Mouse (Mus musculus) kidney, adult 2 months (tissue): ENCODE data around the gene Itgb1. TPM values are rescaled to one million over a fixed set of nuclear protein-coding genes. Genes with fewer than 3 reads are reported as not detected.

Experiments
- DNase-seq: peaks from one replicate; pipeline ENCODE4 v3.0.0; 2021
- H3K27ac ChIP-seq: fragments of 200-500 bp; 2 replicates; pipeline ENCODE4 v1.5.1; 2012; ENCODE audit warnings: low read depth, low read length, control low read depth, inconsistent platforms; ENCODE audit not compliant: insufficient read depth
- H3K27me3 ChIP-seq: fragments of 200-500 bp; replicated peaks from 2 replicates; pipeline ENCODE4 v1.6.1; 2012; ENCODE audit warnings: mild to moderate bottlenecking, moderate library complexity, low read length, inconsistent platforms; ENCODE audit not compliant: control insufficient read depth, insufficient read depth
- H3K36me3 ChIP-seq: fragments of 200-500 bp; 2 replicates; pipeline ENCODE4 v1.6.1; 2012; ENCODE audit warnings: mild to moderate bottlenecking, moderate library complexity, low read length, inconsistent platforms; ENCODE audit not compliant: control insufficient read depth, insufficient read depth
- H3K4me1 ChIP-seq: fragments of 200-500 bp; 2 replicates; pipeline ENCODE4 v1.6.1; 2011; ENCODE audit warnings: low read length; ENCODE audit not compliant: control insufficient read depth, insufficient read depth
- H3K4me3 ChIP-seq: fragments of 200-500 bp; 2 replicates; pipeline ENCODE4 v1.5.1; 2011; ENCODE audit warnings: mild to moderate bottlenecking, low read depth, low read length, control low read depth; ENCODE audit not compliant: insufficient read depth
- CTCF ChIP-seq: fragments of 200-500 bp; conservative IDR thresholded peaks from 2 replicates; pipeline ENCODE4 v1.5.1; 2011; ENCODE audit warnings: low read depth, mild to moderate bottlenecking, control low read depth, low read length, moderate library complexity, mixed read lengths; ENCODE audit not compliant: insufficient read depth, insufficient read length
- POLR2A ChIP-seq: fragments of 200-500 bp; IDR thresholded peaks from one replicate; pipeline ENCODE4 v1.6.1; 2011; ENCODE audit warnings: low read depth, low read length, control low read depth
- WGBS: fragments of 180-500 bp; shearing (Covaris S2); methylation state at CpG from one replicate; pipeline ENCODE4 v1.1.7; 2018; 5-methylcytosine and 5-hydroxymethylcytosine counted together
- polyA plus RNA-seq: library from polyadenylated mRNA; depleted of rRNA; stranded (reverse); fragments of >200 nt; gene quantifications from 2 replicates; pipeline ENCODE4 v1.2.3, GENCODE M21; 2012

Itgb1 gene
- polyA plus RNA-seq, 1 experiment = 65.0 TPM

GRCm38 (mm10) chr8:128672441-128672840 lies 13.0 kb upstream of the Itgb1 start:
- H3K27me3 ChIP-seq = no peaks in the 10 kb centered on the region
- DNase-seq = no peak
- no peak overlapping the region for H3K27ac ChIP-seq
- H3K4me1 ChIP-seq = no peaks in the 10 kb centered on the region
- TF ChIP-seq POLR2A = no peak
- no peak for TF ChIP-seq CTCF
- WGBS = 90% methylated on average over 2 of the region's 2 CpGs
- H3K36me3 ChIP-seq = no peaks in the 10 kb centered on the region
- H3K4me3 ChIP-seq = no peak overlapping the region

- no peaks in the 10 kb centered on the region for H3K4me1 ChIP-seq
- no peak overlapping the region for H3K27ac ChIP-seq
- DNase-seq = no peak
- no peaks in the 10 kb centered on the region for H3K36me3 ChIP-seq
- 79% methylated on average over 1 of the region's 1 CpGs for WGBS
- no peaks in the 10 kb centered on the region for H3K27me3 ChIP-seq
- TF ChIP-seq POLR2A = no peak
- no peak for TF ChIP-seq CTCF
- H3K4me3 ChIP-seq = no peak overlapping the region
Measured at GRCm38 (mm10) chr8:128672950-128673349, 12.5 kb upstream of the Itgb1 start.

- 89% methylated on average over 3 of the region's 3 CpGs for WGBS
- TF ChIP-seq CTCF = no peak
- TF ChIP-seq POLR2A = no peak
- Histone ChIP-seq H3K4me1 (peaks cover 8% of the 10 kb centered on the region; the same call in 1 of the 2 replicates), H3K36me3 (no peaks in the 10 kb centered on the region), H3K27me3 (no peaks in the 10 kb centered on the region), H3K4me3 (no peak overlapping the region), H3K27ac (no peak overlapping the region)
- no peak for DNase-seq
Measured at GRCm38 (mm10) chr8:128675848-128676629, 9.4 kb upstream of the Itgb1 start.

GRCm38 (mm10) chr8:128679909-128680308 lies 5.5 kb upstream of the Itgb1 start:
- H3K36me3 ChIP-seq = no peaks in the 10 kb centered on the region
- H3K4me1 ChIP-seq = peaks cover 8% of the 10 kb centered on the region; the same call in 1 of the 2 replicates
- H3K4me3 ChIP-seq = no peak overlapping the region
- 52% methylated on average over 2 of the region's 2 CpGs for WGBS
- peak; percentile 74 for DNase-seq
- TF ChIP-seq POLR2A = no peak
- TF ChIP-seq CTCF = no peak
- H3K27ac ChIP-seq = peak overlapping the region; percentile 88
- no peaks in the 10 kb centered on the region for H3K27me3 ChIP-seq

- WGBS = 82% methylated on average over 2 of the region's 2 CpGs
- H3K27me3 ChIP-seq = no peaks in the 10 kb centered on the region
- H3K36me3 ChIP-seq = no peaks in the 10 kb centered on the region
- peak; percentile 78 for DNase-seq
- H3K4me3 ChIP-seq = no peak overlapping the region
- peak overlapping the region; percentile 88; the same call in 1 of the 2 replicates for H3K27ac ChIP-seq
- peaks cover 8% of the 10 kb centered on the region; the same call in 1 of the 2 replicates for H3K4me1 ChIP-seq
- TF ChIP-seq POLR2A (no peak), CTCF (no peak)
Measured at GRCm38 (mm10) chr8:128680548-128681325, 4.7 kb upstream of the Itgb1 start.

- Histone ChIP-seq H3K36me3 (no peaks in the 10 kb centered on the region), H3K27ac (no peak overlapping the region), H3K4me3 (no peak overlapping the region), H3K27me3 (no peaks in the 10 kb centered on the region), H3K4me1 (peaks cover 8% of the 10 kb centered on the region; the same call in 1 of the 2 replicates)
- TF ChIP-seq POLR2A = no peak
- TF ChIP-seq CTCF = no peak
- 97% methylated on average over 3 of the region's 3 CpGs for WGBS
- no peak for DNase-seq
Measured at GRCm38 (mm10) chr8:128681970-128682369, 3.5 kb upstream of the Itgb1 start.
